ENCODE assay signal across 21 mouse cellular contexts in the genomic region with DNA sequence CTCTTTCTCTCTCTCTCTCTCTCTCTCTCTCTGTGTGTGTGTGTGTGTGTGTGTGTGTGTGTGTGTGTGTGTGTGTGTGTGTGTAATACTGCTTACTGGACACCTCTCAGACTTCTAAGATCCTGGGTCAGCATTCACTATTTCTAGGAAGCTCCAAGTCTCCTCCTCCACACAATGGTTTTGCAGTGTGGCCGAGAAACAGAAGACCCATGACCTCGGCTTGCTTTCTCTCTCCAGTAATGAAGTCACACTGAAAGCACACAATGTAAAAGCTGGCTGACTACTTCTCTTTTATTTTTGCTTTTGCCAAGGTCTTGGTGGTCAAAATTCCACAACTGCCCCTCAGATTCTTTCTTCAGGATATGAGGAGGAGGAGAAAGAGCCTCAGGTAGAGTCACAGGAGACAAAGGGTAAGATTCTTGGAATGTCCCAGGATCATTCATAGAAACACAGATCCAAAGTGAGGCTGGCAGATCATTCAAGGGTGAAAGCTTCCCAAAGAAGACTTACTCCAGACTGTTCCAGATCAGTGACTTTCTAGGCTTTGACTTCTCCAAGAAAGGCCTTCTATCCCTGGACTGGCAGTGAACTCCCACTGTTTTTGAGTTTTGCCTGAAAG.
DNase-seq lines count a peak whose midpoint lies in the region; ATAC-seq and TF ChIP-seq lines count a peak whose summit lies in the region.
"Had no signal": no experiment of that assay in that cellular context is flagged by ENCODE, and none has a peak within 500 bp of the region (broad histone marks: within the 10 kb centered on the region; RNA-seq: fewer than 3 reads in every experiment).

No protein-coding gene starts in this region.

- no peak for TF ChIP-seq CTCF in gastrocnemius, adult 2 months (IDR thresholded peaks at IDR 0.05)

- DNase-seq in adrenal gland, postnatal 10 days: peak; percentile 20
- no peak for DNase-seq in adrenal gland, adult 8-10 months
- peak; percentile 9 to 33 for DNase-seq in lung, postnatal 4 days
- no peak for DNase-seq in lung, postnatal 36 days
- DNase-seq in gastrocnemius, adult 2 months: no peak
- DNase-seq: cerebellum, adult 2 months; cerebellum, postnatal 36 days; gastrocnemius, postnatal 14 days; heart, adult 2 months; right cerebral cortex, adult 18-20 months; thymus, postnatal 36 days had no signal

- H3K4me1 ChIP-seq in kidney, embryonic 16.5 days (ENCODE audit: insufficient read depth, low read length): peaks cover 23% of the 10 kb centered on the region
- H3K4me1 ChIP-seq: midbrain, embryonic 12.5 days had no signal

- no peak overlapping the region for H3K4me3 ChIP-seq in kidney, embryonic 16.5 days (ENCODE audit: low read length)
- no peak overlapping the region for H3K4me3 ChIP-seq in gastrocnemius, adult 2 months
- H3K4me3 ChIP-seq: heart, adult 2 months; hindbrain, embryonic 10.5 days; midbrain, embryonic 12.5 days; neural tube, embryonic 13.5 days had no signal

- no peak overlapping the region for H3K9ac ChIP-seq in kidney, embryonic 16.5 days (replicated peaks; ENCODE audit: low read length)
- H3K9ac ChIP-seq: liver, embryonic 14.5 days; midbrain, embryonic 12.5 days; neural tube, embryonic 13.5 days had no signal

- no peaks in the 10 kb centered on the region for H3K9me3 ChIP-seq in kidney, embryonic 16.5 days (ENCODE audit: low read length)
- H3K9me3 ChIP-seq: hindbrain, embryonic 10.5 days; midbrain, embryonic 12.5 days; neural tube, embryonic 13.5 days had no signal

- H3K27ac ChIP-seq in kidney, embryonic 16.5 days (ENCODE audit: low read length): peak overlapping the region; percentile 11; the same call in 1 of the 2 replicates
- no peak overlapping the region for H3K27ac ChIP-seq in gastrocnemius, adult 2 months
- H3K27ac ChIP-seq: heart, adult 2 months; hindbrain, embryonic 10.5 days; hindbrain, postnatal 0 days; liver, embryonic 14.5 days; macrophage; midbrain, embryonic 12.5 days; neural tube, embryonic 13.5 days had no signal

- no peak overlapping the region for H3K4me2 ChIP-seq in kidney, embryonic 16.5 days (replicated peaks; ENCODE audit: low read depth, low read length)
- H3K4me2 ChIP-seq: midbrain, embryonic 12.5 days; neural tube, embryonic 13.5 days had no signal

- no peak for ATAC-seq in kidney, embryonic 16.5 days (ENCODE audit: low FRiP score, low TSS enrichment)
- no peak for ATAC-seq in megakaryocyte, adult 5-6 weeks (ENCODE audit: poor library complexity, severe bottlenecking)
- ATAC-seq in megakaryocyte progenitor cell, adult 5-6 weeks (replicated peaks; ENCODE audit: poor library complexity): no peak
- ATAC-seq: hindbrain, postnatal 0 days; intestine, postnatal 0 days had no signal

- H3K36me3 ChIP-seq in kidney, embryonic 16.5 days (ENCODE audit: insufficient read depth, low read length): no peaks in the 10 kb centered on the region
- H3K36me3 ChIP-seq: hindbrain, embryonic 10.5 days; midbrain, embryonic 12.5 days; neural tube, embryonic 13.5 days had no signal

- 23% methylated on average over 2 of the region's 2 CpGs for WGBS in kidney, embryonic 16.5 days

- no peaks in the 10 kb centered on the region for H3K27me3 ChIP-seq in kidney, embryonic 16.5 days (ENCODE audit: insufficient read depth, low read length)
- H3K27me3 ChIP-seq: midbrain, embryonic 12.5 days; neural tube, embryonic 13.5 days had no signal

- intact Hi-C loops in gastrocnemius, adult 2 months (cut with DNase I): no loop called here

Comparison
In these comparisons a context has a peak if more than half of its experiments do, and no peak if none do; other contexts are left out.
1. DNase-seq: peak in adrenal gland, postnatal 10 days (single experiment) and lung, postnatal 4 days (2 of 2); none in adrenal gland, adult 8-10 months (single experiment), lung, postnatal 36 days (single experiment) and gastrocnemius, adult 2 months (single experiment).